Mouse (Mus musculus) lung, postnatal 14 days (tissue): ENCODE results near the gene Lgi1.

Experiments
- DNase-seq: peaks from one replicate; pipeline ENCODE4 v3.0.0; 2021

Gene Lgi1

GRCm38 (mm10) chr19:38327002-38327401 lies 62.7 kb downstream of the Lgi1 start:
- DNase-seq, result no peak

- DNase-seq, result no peak
Observed at GRCm38 (mm10) chr19:38328010-38328409, 63.7 kb downstream of the Lgi1 start.

GRCm38 (mm10) chr19:38329257-38329656 lies 64.9 kb downstream of the Lgi1 start:
- DNase-seq, result no peak

GRCm38 (mm10) chr19:38331072-38331471 lies 66.7 kb downstream of the Lgi1 start:
- DNase-seq, result no peak

GRCm38 (mm10) chr19:38332245-38332644 lies 67.9 kb downstream of the Lgi1 start:
- no peak for DNase-seq

GRCm38 (mm10) chr19:38332820-38333219 lies 68.5 kb downstream of the Lgi1 start:
- no peak for DNase-seq

- DNase-seq, result no peak
Observed at GRCm38 (mm10) chr19:38336553-38336952, 72.2 kb downstream of the Lgi1 start.

- DNase-seq, result no peak
Observed at GRCm38 (mm10) chr19:38337332-38337731, 73.0 kb downstream of the Lgi1 start.

- no peak for DNase-seq
Observed at GRCm38 (mm10) chr19:38339734-38340133, 75.4 kb downstream of the Lgi1 start.

GRCm38 (mm10) chr19:38343246-38343645 lies 78.9 kb downstream of the Lgi1 start:
- DNase-seq, result no peak

- DNase-seq, result no peak
Observed at GRCm38 (mm10) chr19:38348271-38349012, 84.1 kb downstream of the Lgi1 start.

- DNase-seq, result no peak
Observed at GRCm38 (mm10) chr19:38349013-38349341, 84.6 kb downstream of the Lgi1 start.

GRCm38 (mm10) chr19:38351202-38351601 lies 86.9 kb downstream of the Lgi1 start:
- DNase-seq, result no peak

- no peak for DNase-seq
Observed at GRCm38 (mm10) chr19:38351728-38352127, 87.4 kb downstream of the Lgi1 start.

- DNase-seq, result peak; percentile 33
Observed at GRCm38 (mm10) chr19:38352495-38353130, 88.3 kb downstream of the Lgi1 start.

- no peak for DNase-seq
Observed at GRCm38 (mm10) chr19:38354279-38354678, 89.9 kb downstream of the Lgi1 start.

GRCm38 (mm10) chr19:38354819-38355360 lies 90.6 kb downstream of the Lgi1 start:
- no peak for DNase-seq

GRCm38 (mm10) chr19:38356211-38356828 lies 92.0 kb downstream of the Lgi1 start:
- no peak for DNase-seq

- no peak for DNase-seq
Observed at GRCm38 (mm10) chr19:38357956-38358623, 93.8 kb downstream of the Lgi1 start.

GRCm38 (mm10) chr19:38359287-38359686 lies 95.0 kb downstream of the Lgi1 start:
- no peak for DNase-seq
